Mouse (Mus musculus) hindbrain, embryonic 12.5 days (tissue): Measurements from ENCODE around the gene Cemip. TPM values are rescaled to one million over a fixed set of nuclear protein-coding genes. Genes with fewer than 3 reads are reported as not detected.
"Not testable (repeated sequence)": the region's sequence is repeated elsewhere in the genome, so short reads cannot be mapped to it uniquely, and the experiment has no call there.

Experiments used
- ATAC-seq: fragments of 200-750 bp; cut with Nextera tagmentation; 2 replicates; pipeline ENCODE4 v1.8.0; 2017; ENCODE audit warnings: moderate TSS enrichment; ENCODE audit not compliant: low FRiP score
- H3K27ac ChIP-seq: fragments of 300-500 bp; sonication (generic); 2 replicates; pipeline ENCODE4 v1.5.1; 2016; ENCODE audit warnings: mild to moderate bottlenecking
- H3K27me3 ChIP-seq: fragments of 300-500 bp; sonication (generic); 2 replicates; pipeline ENCODE4 v1.6.1; 2016; ENCODE audit warnings: mild to moderate bottlenecking
- H3K36me3 ChIP-seq: fragments of 300-500 bp; sonication (generic); 2 replicates; pipeline ENCODE4 v1.6.1; 2016; ENCODE audit warnings: mild to moderate bottlenecking
- H3K4me1 ChIP-seq: fragments of 300-500 bp; sonication (generic); 2 replicates; pipeline ENCODE4 v1.6.1; 2016
- H3K4me2 ChIP-seq: fragments of 300-500 bp; sonication (generic); replicated peaks from 2 replicates; pipeline ENCODE4 v1.6.1; 2016; ENCODE audit warnings: mild to moderate bottlenecking
- H3K4me3 ChIP-seq: fragments of 300-500 bp; sonication (generic); 2 replicates; pipeline ENCODE4 v1.5.1; 2016; ENCODE audit warnings: mild to moderate bottlenecking
- H3K9ac ChIP-seq: fragments of 300-500 bp; sonication (generic); 2 replicates; pipeline ENCODE4 v1.6.1; 2016; ENCODE audit warnings: mild to moderate bottlenecking, moderate library complexity
- H3K9me3 ChIP-seq: fragments of 300-500 bp; sonication (generic); replicated peaks from 2 replicates; pipeline ENCODE4 v1.6.1; 2016; ENCODE audit warnings: mild to moderate bottlenecking
- WGBS: fragments of 180-500 bp; shearing (Covaris S2); methylation state at CpG from one replicate; pipeline ENCODE4 v1.1.7; 2016; 5-methylcytosine and 5-hydroxymethylcytosine counted together
- polyA plus RNA-seq: library from polyadenylated mRNA; unstranded; fragments of >200 nt; fragmentation: Nextera tagmentation; extraction: Ambion mirVana; gene quantifications from 2 replicates; pipeline ENCODE4 v1.2.1, GENCODE M21; 2016

Gene Cemip
- polyA plus RNA-seq, 1 experiment from 2014 or later, result 0.85 TPM

DNA sequence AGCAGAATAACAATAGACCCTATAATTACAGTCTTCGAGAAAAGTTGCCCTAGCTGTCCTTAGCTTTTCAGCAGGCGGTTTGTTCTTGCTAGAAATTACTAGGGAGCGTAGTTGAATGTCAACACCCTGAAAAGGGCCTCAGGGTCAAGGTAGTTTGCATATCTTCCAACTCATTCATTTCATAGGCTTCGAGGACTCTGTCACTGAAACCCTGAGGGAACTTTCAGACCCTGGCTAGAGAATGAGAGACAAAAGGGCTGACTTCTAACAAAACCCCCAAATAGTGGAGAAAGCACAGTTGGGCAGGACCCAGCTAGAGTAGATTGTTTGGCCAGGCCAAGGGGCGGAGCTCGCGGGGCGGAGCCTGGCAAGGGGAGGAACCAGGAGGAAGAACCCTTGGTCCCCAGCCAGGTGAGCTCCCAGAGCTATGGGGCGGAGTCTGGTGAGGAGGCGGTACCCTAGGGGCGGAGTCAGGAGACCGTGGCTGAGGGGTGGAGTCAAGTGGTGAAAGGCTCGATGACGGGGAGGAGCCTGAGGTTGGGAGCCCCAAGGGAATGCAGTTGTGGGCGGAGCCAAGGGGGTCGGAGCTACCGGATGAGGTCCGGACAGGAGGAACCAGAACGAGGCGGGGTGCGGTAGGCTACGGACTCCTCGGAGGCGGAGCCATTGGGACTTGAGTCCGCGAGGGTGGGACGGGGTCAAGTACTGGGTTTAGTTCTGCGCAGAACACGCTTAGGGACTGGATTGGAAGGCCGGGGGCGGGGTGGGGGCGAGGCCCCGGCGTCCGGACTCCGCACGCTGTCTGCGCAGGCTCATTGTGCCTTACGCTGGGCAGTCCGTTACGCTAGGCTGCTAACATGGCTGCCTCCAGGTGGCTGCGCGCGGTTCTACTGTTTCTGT lies 194.6 kb downstream of the Cemip start:
- H3K36me3 ChIP-seq, result peaks cover 10% of the 10 kb centered on the region; the same call in 1 of the 2 replicates
- peak overlapping the region; percentile 86 for H3K4me2 ChIP-seq
- H3K27ac ChIP-seq, result peak overlapping the region; percentile 86
- H3K4me3 ChIP-seq, result peak overlapping the region; percentile 77
- 2% methylated on average over 43 of the region's 44 CpGs for WGBS
- H3K9ac ChIP-seq, result peak overlapping the region; percentile 87
- ATAC-seq, result peak; percentile 97
- peaks cover 18% of the 10 kb centered on the region for H3K4me1 ChIP-seq
- no peaks in the 10 kb centered on the region; the same call in 1 of the 2 replicates for H3K27me3 ChIP-seq
- H3K9me3 ChIP-seq, result no peaks in the 10 kb centered on the region

DNA sequence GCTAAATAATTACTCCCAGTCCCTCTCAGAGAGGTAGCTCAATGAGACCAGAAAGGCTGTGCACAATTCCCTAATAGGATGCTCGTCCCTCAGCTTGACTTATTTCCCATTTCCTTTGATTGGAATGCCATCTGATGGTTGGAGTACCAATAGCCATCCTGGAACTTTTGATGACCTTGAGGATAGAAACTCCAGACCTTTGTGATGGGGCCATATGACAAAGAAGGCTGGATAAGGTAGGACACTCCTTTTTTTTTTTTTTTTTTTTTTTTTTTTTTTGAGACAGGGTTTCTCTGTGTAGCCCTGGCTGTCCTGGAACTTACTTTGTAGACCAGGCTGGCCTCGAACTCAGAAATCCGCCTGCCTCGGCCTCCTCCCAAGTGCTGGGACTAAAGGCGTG lies 196.4 kb downstream of the Cemip start:
- H3K27me3 ChIP-seq, H3K27ac ChIP-seq: not testable (repeated sequence)
- WGBS, result 88% methylated on average over 5 of the region's 5 CpGs

DNA sequence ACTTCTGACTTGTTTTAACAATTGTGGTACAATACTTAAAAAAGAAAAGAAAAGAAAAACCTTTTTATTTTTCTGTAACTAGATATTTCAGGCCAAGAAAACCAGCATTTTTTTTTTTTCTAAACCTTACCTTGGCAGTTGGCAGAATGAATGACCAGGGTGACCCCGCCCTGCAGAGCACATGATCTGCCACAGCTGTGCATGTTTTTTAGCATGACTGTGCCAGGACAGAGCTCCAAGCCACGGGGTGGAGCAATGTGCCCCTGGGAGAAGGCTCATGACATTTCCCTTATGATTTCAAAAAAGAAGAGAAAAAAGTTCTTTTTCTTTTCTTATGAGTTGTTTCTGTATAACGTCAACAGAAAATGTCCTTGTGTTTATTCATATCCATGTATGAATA lies 196.9 kb downstream of the Cemip start:
- ATAC-seq, result no peak
- H3K27ac ChIP-seq, result no peak overlapping the region
- no peaks in the 10 kb centered on the region for H3K9me3 ChIP-seq
- H3K36me3 ChIP-seq, result no peaks in the 10 kb centered on the region
- 66% methylated on average over 3 of the region's 3 CpGs for WGBS
- H3K9ac ChIP-seq, result no peak overlapping the region
- no peak overlapping the region for H3K4me3 ChIP-seq
- no peaks in the 10 kb centered on the region; the same call in 1 of the 2 replicates for H3K27me3 ChIP-seq
- H3K4me2 ChIP-seq, result no peak overlapping the region
- H3K4me1 ChIP-seq, result peaks cover 24% of the 10 kb centered on the region

More for the DNA sequence above, 196.4 kb downstream of the Cemip start:
- H3K36me3 ChIP-seq, H3K9ac ChIP-seq, H3K4me3 ChIP-seq, H3K9me3 ChIP-seq, H3K4me2 ChIP-seq, ATAC-seq: not testable (repeated sequence)
- H3K4me1 ChIP-seq, result peaks cover 22% of the 10 kb centered on the region

DNA sequence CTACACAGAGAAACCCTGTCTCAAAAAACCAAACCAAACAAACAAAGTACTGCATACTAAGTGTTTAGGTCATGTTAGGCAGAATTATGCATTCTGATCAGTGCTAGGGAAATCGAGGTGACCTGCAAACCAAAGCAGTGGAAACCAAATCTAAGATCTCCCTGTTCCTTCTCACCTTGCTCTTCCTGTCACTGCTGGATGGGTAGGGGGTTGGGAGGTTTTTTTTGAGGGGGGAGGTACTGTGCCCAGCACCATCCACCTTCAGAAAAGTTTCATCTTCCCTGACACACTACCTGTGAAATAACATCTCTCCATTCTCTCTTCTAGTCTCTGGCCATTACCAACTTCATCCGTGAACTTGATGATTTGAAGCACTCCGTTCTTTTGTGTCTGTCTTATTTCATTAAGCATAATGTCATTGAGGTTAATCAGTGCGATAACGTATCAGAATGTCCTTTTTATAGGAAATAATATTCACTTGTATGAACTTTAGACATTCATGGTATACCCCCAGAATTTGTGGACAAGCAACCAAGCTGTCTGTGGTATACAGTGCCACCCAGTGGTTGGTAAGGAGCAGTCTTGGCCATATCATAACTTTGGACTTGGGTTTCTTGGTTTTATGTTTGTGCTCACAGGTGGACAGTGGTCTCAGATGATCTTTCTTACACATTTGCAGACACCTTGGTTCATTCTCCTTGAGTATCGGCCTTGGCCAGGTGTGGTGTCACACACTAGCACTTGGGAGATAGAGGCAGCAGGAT lies 199.8 kb downstream of the Cemip start:
- Histone ChIP-seq H3K4me2 (no peak overlapping the region), H3K36me3 (no peaks in the 10 kb centered on the region), H3K9me3 (no peaks in the 10 kb centered on the region), H3K4me3 (no peak overlapping the region), H3K9ac (no peak overlapping the region), H3K4me1 (peaks cover 24% of the 10 kb centered on the region), H3K27ac (no peak overlapping the region), H3K27me3 (no peaks in the 10 kb centered on the region; the same call in 1 of the 2 replicates)
- 92% methylated on average over 6 of the region's 6 CpGs for WGBS
- no peak for ATAC-seq

DNA sequence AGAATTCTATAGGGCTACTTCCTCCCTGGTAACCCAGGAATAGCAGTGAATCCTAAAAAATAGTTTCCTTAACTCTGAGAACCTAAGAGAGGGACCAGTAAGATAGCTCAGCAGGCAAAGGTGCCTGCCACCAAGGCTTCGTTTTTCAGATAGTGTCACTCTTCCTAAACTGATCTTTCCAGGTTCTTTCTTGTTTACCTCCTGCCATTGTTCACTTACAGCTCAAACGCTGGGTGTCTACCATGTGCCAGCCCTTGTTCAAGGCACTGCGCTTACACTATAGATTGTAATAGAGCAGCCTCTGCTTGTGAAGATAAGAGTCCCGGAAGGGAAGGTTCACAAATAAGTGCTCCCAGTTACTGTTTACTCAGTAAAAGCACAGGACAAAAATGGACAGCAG lies 200.5 kb downstream of the Cemip start:
- no peak for ATAC-seq
- H3K4me2 ChIP-seq, result no peak overlapping the region
- H3K27me3 ChIP-seq, result no peaks in the 10 kb centered on the region; the same call in 1 of the 2 replicates
- no peak overlapping the region for H3K27ac ChIP-seq
- H3K4me3 ChIP-seq, result no peak overlapping the region
- 91% methylated on average over 4 of the region's 4 CpGs for WGBS
- H3K9me3 ChIP-seq, result no peaks in the 10 kb centered on the region
- no peaks in the 10 kb centered on the region for H3K36me3 ChIP-seq
- peaks cover 27% of the 10 kb centered on the region for H3K4me1 ChIP-seq
- H3K9ac ChIP-seq, result no peak overlapping the region

DNA sequence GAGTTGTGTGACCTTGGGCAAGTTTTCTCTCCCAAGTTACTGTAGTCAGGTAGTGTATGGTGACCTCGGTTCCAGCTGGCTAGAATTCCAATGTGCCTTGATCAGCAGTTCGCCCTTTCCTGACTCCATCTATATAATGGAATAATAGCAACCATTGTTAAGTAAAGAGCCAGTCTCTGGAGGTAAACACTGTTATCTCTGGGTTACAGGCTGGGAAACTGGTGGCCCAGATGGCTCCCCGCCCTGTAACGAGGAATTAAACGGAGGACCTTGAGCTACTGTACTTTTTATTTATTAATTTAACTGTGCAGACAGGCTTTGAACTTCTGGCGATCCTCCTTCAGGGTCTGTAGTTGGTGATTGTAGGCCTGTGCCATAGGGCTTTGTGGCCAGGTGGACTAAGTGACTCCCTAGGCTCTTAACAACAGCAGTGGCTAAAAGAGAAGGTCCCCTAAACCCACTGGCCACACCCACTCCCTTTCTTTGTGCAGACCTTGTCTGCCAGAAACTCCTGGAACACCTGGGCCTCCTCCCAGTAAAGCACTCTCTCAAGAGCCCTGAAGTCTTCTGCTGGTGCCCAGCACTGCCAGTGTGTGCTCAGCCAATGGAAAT lies 201.3 kb downstream of the Cemip start:
- Histone ChIP-seq H3K27me3 (no peaks in the 10 kb centered on the region; the same call in 1 of the 2 replicates), H3K9ac (peak overlapping the region; percentile 89), H3K27ac (peak overlapping the region; percentile 95), H3K9me3 (no peaks in the 10 kb centered on the region), H3K4me3 (peak overlapping the region; percentile 82), H3K4me1 (peaks cover 32% of the 10 kb centered on the region), H3K36me3 (no peaks in the 10 kb centered on the region), H3K4me2 (peak overlapping the region; percentile 95)
- no peak for ATAC-seq
- WGBS, result 44% methylated on average over 6 of the region's 6 CpGs

DNA sequence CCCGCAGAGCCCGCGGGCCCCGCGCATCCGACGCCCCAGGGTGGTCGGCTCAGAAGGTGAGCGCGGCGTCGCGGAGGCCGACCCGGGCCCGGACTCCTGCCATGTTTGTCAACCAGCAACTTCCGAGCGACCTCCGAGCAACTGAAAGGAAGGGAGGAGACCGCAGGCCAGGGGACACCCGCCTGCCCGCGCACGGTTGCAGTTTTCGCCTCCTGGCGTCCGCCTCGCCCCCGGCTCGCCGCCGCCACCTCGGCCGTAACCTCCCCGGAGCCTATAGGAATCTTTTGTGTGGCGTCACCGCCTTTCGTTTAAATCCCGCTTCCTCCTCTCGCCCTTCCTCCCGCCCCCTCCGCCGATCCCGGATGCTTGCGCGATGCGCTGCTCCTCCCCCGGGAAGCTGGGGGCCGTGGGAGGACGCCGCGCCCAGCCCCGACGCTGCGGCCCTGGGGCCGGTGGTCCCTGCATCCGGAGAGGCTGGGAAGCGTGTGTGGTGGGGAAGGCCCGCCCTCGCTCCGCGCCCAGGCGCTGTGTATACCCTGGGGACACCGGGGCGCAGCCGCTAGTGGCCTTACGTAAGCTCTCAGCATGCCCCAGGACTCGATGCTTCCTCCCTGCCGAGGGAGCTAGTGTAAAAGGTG lies 202.2 kb downstream of the Cemip start, which contains the start of the genes Tlnrd1 and Mesd:
Gene Tlnrd1, minus strand, starts transcription at position 285 of the 638 bp plus-strand sequence.
Gene Mesd, plus strand, starts transcription at position 446 of the 638 bp plus-strand sequence.
- H3K27me3 ChIP-seq, result no peaks in the 10 kb centered on the region; the same call in 1 of the 2 replicates
- no peaks in the 10 kb centered on the region for H3K9me3 ChIP-seq
- ATAC-seq, result peak; percentile 82
- peak within 1 kb of the TSS; percentile 89 for H3K9ac ChIP-seq
- peak within 1 kb of the TSS; percentile 95 for H3K27ac ChIP-seq
- peaks cover 39% of the 10 kb centered on the region for H3K4me1 ChIP-seq
- H3K4me2 ChIP-seq, result peak within 1 kb of the TSS; percentile 95
- under 1% methylated on average over 65 of the region's 69 CpGs for WGBS
- H3K4me3 ChIP-seq, result peak within 1 kb of the TSS; percentile 82
- H3K36me3 ChIP-seq, result no peaks in the 10 kb centered on the region

DNA sequence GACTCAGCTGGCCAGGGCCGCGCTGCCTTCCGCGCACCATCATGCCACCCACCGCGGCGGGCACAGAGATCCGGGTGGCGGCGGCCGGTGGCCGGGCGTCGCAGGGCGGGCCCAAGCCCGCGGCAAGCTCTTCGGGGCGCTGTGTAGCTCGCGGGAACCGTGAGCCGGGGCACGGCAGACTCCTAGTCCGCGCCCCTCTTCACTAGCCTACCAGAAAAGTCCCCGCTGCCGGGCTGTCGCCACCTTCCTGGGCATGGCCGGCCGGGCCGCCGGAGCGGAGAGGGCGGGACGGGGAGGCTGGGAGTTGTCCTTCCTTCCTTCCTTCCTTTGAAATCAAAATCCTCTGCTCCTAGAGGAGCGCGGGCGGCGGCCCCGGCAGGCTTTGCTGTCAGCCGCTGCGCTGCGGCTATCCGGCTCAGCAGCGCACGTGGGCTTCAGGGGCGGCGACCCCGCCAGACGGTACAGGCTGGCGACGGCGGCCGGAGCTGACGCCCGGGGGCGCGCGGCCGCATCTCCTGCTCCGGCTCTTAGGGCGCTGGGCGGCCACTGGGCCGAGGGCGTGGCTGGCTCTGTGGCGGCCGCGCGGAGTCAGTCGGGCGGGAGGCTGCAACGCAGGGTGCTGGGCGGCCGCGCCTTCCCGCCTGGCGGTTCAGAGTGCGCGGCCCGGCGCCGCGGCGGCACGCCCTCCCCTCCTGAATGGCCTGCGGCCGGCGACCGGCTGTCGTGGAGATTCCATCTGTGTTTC lies 202.9 kb downstream of the Cemip start:
- whole genome bisulfite sequencing, result under 1% methylated on average over 70 of the region's 91 CpGs

More for the DNA sequence above, 202.9 kb downstream of the Cemip start:
- peak overlapping the region; percentile 82 for H3K4me3 ChIP-seq
- H3K36me3 ChIP-seq, result no peaks in the 10 kb centered on the region
- H3K9me3 ChIP-seq, result no peaks in the 10 kb centered on the region
- no peaks in the 10 kb centered on the region; the same call in 1 of the 2 replicates for H3K27me3 ChIP-seq
- H3K4me1 ChIP-seq, result peaks cover 46% of the 10 kb centered on the region
- H3K4me2 ChIP-seq, result peak overlapping the region; percentile 95
- peak overlapping the region; percentile 95 for H3K27ac ChIP-seq
- H3K9ac ChIP-seq, result peak overlapping the region; percentile 89
- peak; percentile 75 for ATAC-seq

Other genes with a start within 250 kb of the Cemip start
- gene Tlnrd1, start 202.2 kb downstream of the Cemip start, polyA plus RNA-seq, result 19.0 and 21.8 TPM in 2 replicates
- 91.1 and 95.7 TPM in 2 replicates for gene Mesd, start 202.0 kb downstream of the Cemip start, polyA plus RNA-seq
- 78.8 and 86.2 TPM in 2 replicates for gene Abhd17c, start 65.4 kb upstream of the Cemip start, polyA plus RNA-seq